Mouse (Mus musculus) T-cell, adult 2 months (primary cell): Measurements from ENCODE around the gene Eif2b4.
"Not testable (repeated sequence)": the region's sequence is repeated elsewhere in the genome, so short reads cannot be mapped to it uniquely, and the experiment has no call there.

Source experiments
- DNase-seq: peaks from one replicate; pipeline ENCODE4 v3.0.0; 2022; ENCODE audit warnings: low spot score

The Eif2b4 gene

GRCm38 (mm10) chr5:31192939-31193630 is at the start of gene Eif2b4, which contains the start of gene Snx17:
Gene Eif2b4 (minus strand): TSS chr5:31193430.
Gene Snx17 (plus strand): TSS chr5:31193227.
- peak; percentile 99 for DNase-seq

- DNase-seq = no peak
Measured at GRCm38 (mm10) chr5:31242191-31242590, 49.0 kb upstream of the Eif2b4 start.

- DNase-seq = no peak
Measured at GRCm38 (mm10) chr5:31241522-31242034, 48.3 kb upstream of the Eif2b4 start.

GRCm38 (mm10) chr5:31240637-31241521 is 47.6 kb upstream of the Eif2b4 start, which contains the start of the genes Nrbp1 and Gm9970:
Gene Nrbp1 (plus strand): TSS chr5:31240864.
Gene Gm9970 (minus strand): TSS chr5:31241232.
- peak; percentile 95 for DNase-seq

GRCm38 (mm10) chr5:31226641-31227040 is 33.4 kb upstream of the Eif2b4 start:
- peak; percentile 55 for DNase-seq

GRCm38 (mm10) chr5:31222696-31223095 is 29.5 kb upstream of the Eif2b4 start:
- DNase-seq = no peak

GRCm38 (mm10) chr5:31221304-31221945 is 28.2 kb upstream of the Eif2b4 start:
- peak; percentile 46 for DNase-seq

GRCm38 (mm10) chr5:31220448-31221303 is 27.4 kb upstream of the Eif2b4 start, which contains the start of gene Ppm1g:
Gene Ppm1g (minus strand): TSS chr5:31220687.
- DNase-seq = peak; percentile 96

GRCm38 (mm10) chr5:31219911-31220447 is 26.7 kb upstream of the Eif2b4 start:
- DNase-seq = no peak

- no peak for DNase-seq
Measured at GRCm38 (mm10) chr5:31219474-31219873, 26.2 kb upstream of the Eif2b4 start.

- no peak for DNase-seq
Measured at GRCm38 (mm10) chr5:31219070-31219469, 25.8 kb upstream of the Eif2b4 start.

GRCm38 (mm10) chr5:31218294-31218693 is 25.1 kb upstream of the Eif2b4 start:
- DNase-seq = peak; percentile 55

GRCm38 (mm10) chr5:31216554-31216953 is 23.3 kb upstream of the Eif2b4 start:
- DNase-seq = not testable (repeated sequence)

GRCm38 (mm10) chr5:31204421-31204820 is 11.2 kb upstream of the Eif2b4 start:
- DNase-seq = no peak

GRCm38 (mm10) chr5:31203866-31204265 is 10.6 kb upstream of the Eif2b4 start:
- DNase-seq = no peak

GRCm38 (mm10) chr5:31202933-31203332 is 9.7 kb upstream of the Eif2b4 start:
- DNase-seq = no peak

GRCm38 (mm10) chr5:31201742-31202590 is 8.7 kb upstream of the Eif2b4 start, which contains the start of gene Zfp513:
Gene Zfp513 (minus strand): TSS chr5:31202303.
- peak; percentile 97 for DNase-seq

- DNase-seq = no peak
Measured at GRCm38 (mm10) chr5:31201042-31201741, 8.0 kb upstream of the Eif2b4 start.

GRCm38 (mm10) chr5:31200327-31200768 is 7.1 kb upstream of the Eif2b4 start:
- no peak for DNase-seq
